Mouse (Mus musculus) heart, postnatal 10 days (tissue): ENCODE results near the gene Slc6a16. TPM values are rescaled to one million over a fixed set of nuclear protein-coding genes. Genes with fewer than 3 reads are reported as not detected.
A peak's percentile ranks its signal among the peaks of the same experiment; 100 is the strongest.

Experiments
- DNase-seq, 2 experiments: peaks; one replicate each; pipeline ENCODE4 v3.0.0; 2021
- intact Hi-C: fragments of 180-260 bp; cut with DNase I; formaldehyde crosslinking; loops from one replicate; pipeline ENCODE4 v1.15.1; 2025
- total RNA-seq, 2 experiments: library from RNA; stranded (reverse); gene quantifications; 2 replicates each; pipeline ENCODE4 v1.2.3; 2021

Slc6a16 gene
- total RNA-seq, 2 experiments from 2014 or later, result not detected

- intact Hi-C loops, result no loop called here
- DNase-seq, result peak; percentile 38 to 79
These were observed 64.4 kb downstream of the Slc6a16 start for GRCm38 (mm10) chr7:45305275-45305674.

GRCm38 (mm10) chr7:45308551-45309240 lies 67.8 kb downstream of the Slc6a16 start:
- DNase-seq, result no peak
- intact Hi-C loops, result loop anchor here (2.0 kb wide), 1 partner anchor 32 kb away; no protein-coding TSS in a partner anchor

GRCm38 (mm10) chr7:45309455-45309854 lies 68.6 kb downstream of the Slc6a16 start:
- peak; percentile 51 to 75 for DNase-seq
- intact Hi-C loops, result loop anchor here (2.0 kb wide), 1 partner anchor 31 kb away; no protein-coding TSS in a partner anchor

GRCm38 (mm10) chr7:45312023-45312422 lies 71.1 kb downstream of the Slc6a16 start:
- intact Hi-C loops, result no loop called here
- DNase-seq, result no peak

- intact Hi-C loops, result no loop called here
These were observed 72.0 kb downstream of the Slc6a16 start for GRCm38 (mm10) chr7:45312686-45313453.

GRCm38 (mm10) chr7:45313495-45313894 lies 72.6 kb downstream of the Slc6a16 start:
- intact Hi-C loops, result no loop called here

More at GRCm38 (mm10) chr7:45312686-45313453, 72.0 kb downstream of the Slc6a16 start:
- DNase-seq, result no peak

GRCm38 (mm10) chr7:45315182-45315701 lies 74.4 kb downstream of the Slc6a16 start:
- DNase-seq, result no peak
- intact Hi-C loops, result no loop called here

More at GRCm38 (mm10) chr7:45313495-45313894, 72.6 kb downstream of the Slc6a16 start:
- DNase-seq, result no peak

- no peak for DNase-seq
- intact Hi-C loops, result no loop called here
These were observed 75.7 kb downstream of the Slc6a16 start for GRCm38 (mm10) chr7:45316536-45316935.

GRCm38 (mm10) chr7:45322245-45322644 lies 81.4 kb downstream of the Slc6a16 start:
- no peak for DNase-seq
- intact Hi-C loops, result no loop called here

Other genes with a start within 250 kb of the Slc6a16 start
- gene Irf3, start 243.4 kb upstream of the Slc6a16 start, total RNA-seq, result 10 to 100 TPM; 34.1 to 47.9 TPM
- 10 to 100 TPM; 14.5 to 15.9 TPM for gene Bcl2l12, start 242.4 kb upstream of the Slc6a16 start, total RNA-seq
- 10 to 100 TPM; 68.5 to 70.1 TPM for gene Scaf1, start 224.7 kb upstream of the Slc6a16 start, total RNA-seq
- 10 to 100 TPM; 71.6 to 75.7 TPM for gene Rras, start 223.1 kb upstream of the Slc6a16 start, total RNA-seq
- 10 to 100 TPM; 28.8 to 35.7 TPM for gene Prr12, start 188.2 kb upstream of the Slc6a16 start, total RNA-seq
- 10 to 100 TPM; 33.9 to 35.9 TPM for gene Nosip, start 178.7 kb upstream of the Slc6a16 start, total RNA-seq
- gene Prrg2, start 178.4 kb upstream of the Slc6a16 start, total RNA-seq, result 10 to 100 TPM; 10.9 to 11.3 TPM
- 10 to 100 TPM; 76.5 to 83.4 TPM for gene Rcn3, start 148.9 kb upstream of the Slc6a16 start, total RNA-seq
- gene Fcgrt, start 137.2 kb upstream of the Slc6a16 start, total RNA-seq, result 10 to 100 TPM; 65.4 to 69.2 TPM
- gene Rps11, start 116.6 kb upstream of the Slc6a16 start, total RNA-seq, result 100 to 1,000 TPM; 752 to 773 TPM
- gene Rpl13a, start 112.3 kb upstream of the Slc6a16 start, total RNA-seq, result 100 to 1,000 TPM; 809 to 865 TPM
- gene Gm45713, start 104.9 kb upstream of the Slc6a16 start, total RNA-seq, result not detected
- gene Flt3l, start 104.7 kb upstream of the Slc6a16 start, total RNA-seq, result 1 to 10 TPM; 5.7 to 6.5 TPM
- gene Pih1d1, start 86.8 kb upstream of the Slc6a16 start, total RNA-seq, result 10 to 100 TPM; 47.1 to 49.0 TPM
- 10 to 100 TPM; 36.6 to 48.2 TPM for gene Aldh16a1, start 86.5 kb upstream of the Slc6a16 start, total RNA-seq
- 1 to 10 TPM; 6.1 to 6.7 TPM for gene Slc17a7, start 77.1 kb upstream of the Slc6a16 start, total RNA-seq
- not detected for gene Gfy, start 61.5 kb upstream of the Slc6a16 start, total RNA-seq
- not detected for gene Pth2, start 60.1 kb upstream of the Slc6a16 start, total RNA-seq
- not detected for gene Ccdc155, start 36.2 kb upstream of the Slc6a16 start, total RNA-seq
- not detected for gene Dkkl1, start 28.9 kb upstream of the Slc6a16 start, total RNA-seq
- 10 to 100 TPM; 27.5 to 32.3 TPM for gene Tead2, start 25.3 kb upstream of the Slc6a16 start, total RNA-seq
- 1 to 10 TPM; 3.0 to 4.0 TPM for gene Cd37, start 2.0 kb upstream of the Slc6a16 start, total RNA-seq
- not detected for gene Slc6a21, start 36.4 kb downstream of the Slc6a16 start, total RNA-seq
- gene Trpm4, start 92.7 kb downstream of the Slc6a16 start, total RNA-seq, result 10 to 100 TPM; 21.0 to 26.1 TPM
- 100 to 1,000 TPM; 320 to 351 TPM for gene Hrc, start 94.2 kb downstream of the Slc6a16 start, total RNA-seq
- under 1 TPM; 0.22 to 0.31 TPM for gene Ppfia3, start 125.9 kb downstream of the Slc6a16 start, total RNA-seq
- 1 to 10 TPM in 1 of 2 experiments, under 1 TPM in 1; 0.97 to 1.1 TPM for gene Lin7b, start 129.5 kb downstream of the Slc6a16 start, total RNA-seq
- 100 to 1,000 TPM; 146 to 161 TPM for gene Snrnp70, start 154.7 kb downstream of the Slc6a16 start, total RNA-seq
- gene Kcna7, start 164.6 kb downstream of the Slc6a16 start, total RNA-seq, result under 1 TPM; 0.41 to 0.79 TPM
- gene Ntf5, start 172.6 kb downstream of the Slc6a16 start, total RNA-seq, result under 1 TPM; 0.22 to 0.26 TPM
- not detected for gene Lhb, start 179.7 kb downstream of the Slc6a16 start, total RNA-seq
- gene Gys1, start 193.8 kb downstream of the Slc6a16 start, total RNA-seq, result 10 to 100 TPM; 74.6 to 79.0 TPM
- gene Ruvbl2, start 197.0 kb downstream of the Slc6a16 start, total RNA-seq, result 10 to 100 TPM; 30.4 to 30.7 TPM
- 100 to 1,000 TPM; 232 to 268 TPM for gene Ftl1, start 218.8 kb downstream of the Slc6a16 start, total RNA-seq
- gene Bax, start 225.8 kb downstream of the Slc6a16 start, total RNA-seq, result 10 to 100 TPM; 44.5 to 45.8 TPM
- gene Tulp2, start 240.8 kb downstream of the Slc6a16 start, total RNA-seq, result not detected
- 1 to 10 TPM; 2.2 to 2.5 TPM for gene Gm45808, start 245.7 kb downstream of the Slc6a16 start, total RNA-seq
- 1 to 10 TPM; 4.7 to 6.0 TPM for gene Dhdh, start 247.7 kb downstream of the Slc6a16 start, total RNA-seq